Mouse (Mus musculus) layer of hippocampus, postnatal 14 days (tissue): ENCODE measurements around the gene Themis3. TPM values are rescaled to one million over a fixed set of nuclear protein-coding genes. Genes with fewer than 3 reads are reported as not detected.
"Not testable (repeated sequence)": the region's sequence is repeated elsewhere in the genome, so short reads cannot be mapped to it uniquely, and the experiment has no call there.

Source experiments
- DNase-seq, 2 experiments: peaks; one replicate each; pipeline ENCODE4 v3.0.0; 2021 to 2022; ENCODE audit warnings: low spot score in 2 of 2, mixed read lengths in 1 of 2
- total RNA-seq, 2 experiments: library from RNA; stranded (reverse); gene quantifications; 2 replicates each; pipeline ENCODE4 v1.2.3; 2021

Themis3 gene
- total RNA-seq, 2 experiments from 2014 or later: not detected

GRCm38 (mm10) chr17:66558404-66559317, 35.8 kb downstream of the Themis3 start:
- no peak for DNase-seq

DNA sequence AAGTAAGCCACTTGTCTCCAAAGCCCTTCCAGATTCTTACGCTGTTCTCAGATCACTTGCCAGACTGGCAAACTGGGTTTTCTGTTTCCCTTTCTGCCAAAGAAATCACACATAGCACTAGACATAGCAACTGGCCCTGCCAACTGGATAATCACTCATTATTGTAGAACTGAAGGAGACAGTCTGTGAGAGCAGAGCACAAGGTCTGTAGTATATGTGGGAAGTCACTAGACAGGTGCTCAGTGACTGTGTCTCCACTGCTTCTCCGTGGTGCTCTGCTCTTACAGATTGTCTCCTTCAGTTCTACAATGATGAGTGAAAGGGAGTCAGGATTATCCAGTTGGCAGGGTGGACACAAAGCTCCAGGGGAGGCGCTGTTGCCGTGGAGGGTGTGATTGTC, 41.7 kb downstream of the Themis3 start:
- DNase-seq: peak in 1 of 2 experiments; percentile 10

- DNase-seq: no peak
Observed at GRCm38 (mm10) chr17:66550486-66550885, 43.9 kb downstream of the Themis3 start.

DNA sequence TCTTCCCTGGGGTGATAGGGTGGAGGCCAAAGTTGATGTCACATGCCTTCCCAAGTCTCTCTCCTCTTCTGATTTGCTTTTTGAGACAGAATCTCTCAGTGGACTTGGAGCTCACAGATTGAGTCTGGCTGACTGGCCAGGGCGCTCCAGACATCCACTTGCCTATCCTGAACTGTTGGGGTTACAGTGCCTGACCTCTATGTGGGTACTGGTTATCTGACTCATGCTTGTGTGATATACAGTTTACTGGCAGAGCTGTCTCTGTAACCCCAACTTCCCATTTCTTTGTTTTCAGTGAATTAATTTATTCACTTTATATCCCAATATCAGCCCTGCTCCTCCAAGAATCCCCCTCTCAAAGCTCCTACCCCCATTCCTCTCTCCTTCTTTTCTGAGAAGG, 62.1 kb downstream of the Themis3 start:
- DNase-seq: no peak

DNA sequence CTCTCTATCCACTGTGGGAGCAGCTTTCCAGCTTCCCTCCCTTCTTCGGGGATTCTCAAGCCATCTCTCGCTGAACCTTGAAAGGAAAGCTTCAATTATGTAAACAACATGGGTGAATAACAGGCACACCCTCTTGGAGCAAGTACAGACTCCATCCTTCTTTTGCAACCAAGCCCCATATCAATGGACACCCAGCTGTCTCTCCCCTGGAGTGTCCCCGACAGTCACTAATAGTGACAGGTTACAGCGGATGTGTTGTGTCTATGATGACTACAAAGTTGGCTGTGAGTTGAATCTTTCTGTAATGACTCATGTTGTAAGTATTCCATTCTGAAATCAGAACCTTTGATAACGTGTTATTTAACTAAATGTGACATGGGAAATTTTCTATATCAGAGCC, 71.0 kb downstream of the Themis3 start:
- DNase-seq: no peak

GRCm38 (mm10) chr17:66522631-66523030, 71.8 kb downstream of the Themis3 start:
- DNase-seq: not testable (repeated sequence)

DNA sequence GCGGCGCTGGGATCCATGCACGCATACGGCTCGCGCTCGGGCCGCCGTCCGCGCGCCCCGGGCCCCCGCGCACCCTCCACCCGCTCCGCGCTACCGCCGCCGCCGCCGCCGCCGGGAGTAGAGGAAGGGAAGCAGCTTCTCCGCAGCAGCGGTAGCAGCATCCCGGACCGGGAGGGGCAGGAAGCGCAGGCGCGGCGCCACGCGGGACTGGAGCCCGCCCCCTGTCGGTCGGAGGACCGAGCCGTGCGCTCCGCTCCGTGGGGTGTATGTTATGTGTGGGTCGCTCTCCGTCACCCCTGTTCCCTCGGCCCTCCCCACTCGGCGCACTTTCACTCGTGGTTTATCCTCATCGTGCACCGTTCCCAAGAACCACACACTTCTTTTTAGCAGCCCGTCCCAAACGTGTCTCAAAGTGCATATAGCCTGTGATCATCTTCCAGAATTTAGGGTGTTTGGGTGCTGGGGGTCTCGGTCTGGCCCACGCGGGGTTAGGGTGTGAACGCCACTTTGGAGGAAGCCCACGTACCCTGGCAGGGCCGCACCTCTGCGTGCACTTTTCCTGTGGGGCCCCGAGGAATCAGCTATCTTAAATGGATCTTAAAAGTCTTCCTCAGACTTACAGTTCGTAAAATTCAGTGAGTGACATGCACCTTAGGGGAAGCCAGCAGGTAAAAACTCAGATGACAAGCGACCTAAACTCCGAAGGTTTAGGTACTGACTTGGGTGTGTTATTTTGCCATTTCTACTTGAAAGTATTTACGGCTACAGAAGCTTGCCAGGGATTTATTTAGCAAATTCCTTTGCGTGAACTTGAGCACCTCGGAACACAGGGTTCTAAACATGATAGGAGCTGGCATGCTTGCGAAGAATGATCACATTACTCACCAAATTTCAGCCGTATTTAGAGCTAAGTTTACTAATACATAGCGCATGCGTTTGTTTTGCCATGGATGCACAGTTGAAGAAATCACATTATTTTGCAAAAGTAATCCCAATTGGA, 74.6 kb downstream of the Themis3 start, which contains the start of gene Rab12:
Gene Rab12, minus strand, starts transcription at position 176 of the 1,000 bp plus-strand sequence.
- peak; percentile 82 to 87 for DNase-seq

DNA sequence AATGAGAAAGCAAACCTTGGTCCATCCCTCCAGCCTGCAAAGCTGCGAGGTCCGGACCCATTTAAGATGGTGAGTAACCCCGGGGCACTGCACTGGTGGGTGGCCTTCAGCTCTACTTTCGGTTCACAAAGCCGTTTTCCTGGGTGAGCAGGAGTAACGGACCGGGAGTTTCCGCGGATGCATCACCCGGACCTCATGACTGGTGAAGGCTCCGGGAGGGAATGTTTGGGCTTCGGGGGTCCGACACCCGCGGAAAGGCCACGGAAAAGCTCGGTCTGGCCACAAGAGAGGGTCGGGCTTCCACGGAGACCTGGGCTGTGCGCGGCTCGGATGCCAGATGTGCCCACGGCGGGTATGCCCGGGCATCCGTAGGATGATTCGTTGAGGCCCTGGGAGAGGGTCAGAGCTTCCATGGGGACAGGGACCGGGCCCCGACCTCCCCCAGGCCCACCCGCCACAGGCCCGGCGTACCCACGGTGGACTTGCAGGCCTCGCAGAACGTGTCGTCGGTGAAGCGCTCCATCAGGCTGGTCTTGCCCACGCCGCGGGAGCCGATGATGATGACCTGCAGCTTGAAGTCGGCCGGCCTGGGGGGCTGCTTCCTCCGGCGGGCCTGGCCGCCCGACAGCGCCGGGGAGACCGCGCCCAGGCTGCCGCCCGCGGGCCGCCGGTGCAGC, 75.4 kb downstream of the Themis3 start:
- peak; percentile 29 to 62 for DNase-seq

DNA sequence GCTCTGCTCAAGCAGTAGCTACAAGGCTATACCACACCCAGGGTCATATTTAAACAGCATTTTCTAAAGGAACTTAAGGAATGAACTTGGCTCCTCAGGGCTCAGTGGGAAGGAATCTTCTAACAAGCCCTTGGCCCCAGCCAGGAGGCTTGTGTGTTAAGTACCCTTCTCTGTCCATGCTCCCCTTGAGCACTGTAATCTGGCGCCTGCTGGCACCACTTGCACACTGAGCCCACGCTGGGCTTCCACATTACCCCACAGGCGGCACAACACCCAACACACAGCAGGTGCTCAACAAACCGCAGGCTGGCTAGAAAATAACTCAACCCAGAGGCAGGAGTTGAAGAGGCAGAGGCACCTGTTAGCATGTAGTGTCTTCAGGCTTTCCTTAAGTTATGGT, 77.5 kb downstream of the Themis3 start:
- DNase-seq: no peak

DNA sequence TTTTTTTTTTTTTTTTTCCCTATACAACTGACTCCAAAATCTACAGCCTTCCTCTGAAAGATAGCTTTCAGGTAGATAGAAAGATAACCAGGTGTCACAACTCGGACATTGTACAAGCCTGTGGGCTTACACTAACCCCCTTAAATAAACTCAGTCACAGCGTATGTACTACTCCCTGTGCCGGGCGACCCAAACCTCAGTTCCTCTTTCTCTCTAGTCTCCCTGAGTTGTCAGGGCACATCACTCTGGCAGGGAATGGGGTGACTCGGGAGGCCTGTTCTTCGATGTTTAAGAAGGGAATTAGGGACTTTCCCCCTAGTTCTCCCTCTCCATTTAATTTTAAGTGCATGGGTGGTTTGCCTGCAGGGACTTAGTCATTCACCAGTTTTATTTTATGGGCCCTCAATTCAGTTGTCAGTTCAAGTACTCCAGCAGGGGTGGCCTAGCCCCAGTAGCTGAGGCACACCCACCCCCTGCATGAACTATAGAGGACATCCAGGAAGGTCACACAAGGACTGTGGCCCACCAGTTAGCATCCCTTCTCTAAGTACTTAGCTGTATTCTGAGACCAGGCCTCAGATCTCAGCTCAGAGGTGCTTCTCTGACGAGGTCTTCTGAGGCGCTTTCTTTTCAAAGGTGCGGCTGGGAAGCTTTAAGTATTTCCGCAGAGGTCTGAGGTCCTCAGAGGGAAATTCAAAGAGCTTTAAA, 80.0 kb downstream of the Themis3 start:
- DNase-seq: no peak

DNA sequence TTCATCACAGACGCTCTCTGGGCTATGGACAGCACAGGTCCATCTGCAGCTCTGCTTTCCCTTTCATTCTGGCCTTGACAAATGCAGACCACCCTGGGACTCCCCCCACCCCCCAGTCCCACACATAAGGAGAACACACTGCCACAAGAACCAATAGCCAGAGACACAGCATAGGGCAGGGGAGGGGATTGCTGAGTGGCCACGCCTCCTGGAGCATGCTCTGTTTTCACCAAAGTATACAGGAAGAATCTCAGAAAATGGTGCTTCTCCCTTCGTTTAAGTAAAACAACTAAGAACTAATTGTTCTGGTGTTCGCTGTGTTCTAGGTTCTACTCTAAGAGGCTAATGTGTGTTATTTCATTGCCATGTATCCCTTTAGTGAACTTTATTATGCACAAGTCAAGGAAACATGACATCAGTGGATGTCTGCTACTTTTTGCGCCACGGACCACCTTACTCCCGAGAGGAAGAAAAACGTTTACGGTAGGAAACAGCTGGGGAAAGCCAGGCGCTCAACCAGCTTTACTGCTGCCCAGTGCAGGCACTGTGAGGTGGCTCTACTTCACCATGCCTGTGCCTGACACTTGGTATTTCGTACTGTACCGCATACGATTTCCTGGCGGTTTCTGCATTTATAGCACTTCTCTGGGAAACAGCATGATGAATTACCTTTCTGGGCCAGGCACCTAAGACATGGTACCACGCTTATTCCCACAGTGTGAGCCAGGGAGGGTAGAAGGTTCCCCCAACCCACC, 82.0 kb downstream of the Themis3 start:
- DNase-seq: no peak

GRCm38 (mm10) chr17:66510221-66510683, 84.2 kb downstream of the Themis3 start:
- no peak for DNase-seq

GRCm38 (mm10) chr17:66507049-66507954, 87.1 kb downstream of the Themis3 start:
- no peak for DNase-seq

DNA sequence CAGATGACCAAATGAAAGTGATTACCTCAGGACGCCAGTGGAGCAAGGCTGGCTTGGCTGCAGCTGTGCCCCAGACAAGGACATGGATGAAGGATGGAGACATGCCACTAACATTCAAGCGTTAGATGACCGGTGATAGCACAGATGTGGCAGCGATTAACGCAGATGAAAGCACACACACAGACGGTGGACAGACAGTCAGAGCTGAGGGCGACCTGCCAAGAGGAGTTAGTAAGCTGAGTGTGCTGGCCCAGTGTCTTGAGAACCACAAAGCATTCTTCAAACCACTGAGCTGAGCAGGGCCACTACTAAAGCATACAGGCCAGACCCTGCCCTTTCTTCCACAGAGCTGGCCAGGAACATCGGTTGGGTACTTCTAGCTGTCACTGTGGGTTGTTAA, 89.5 kb downstream of the Themis3 start:
- no peak for DNase-seq
